Mouse (Mus musculus) limb, embryonic 15.5 days (tissue): ENCODE data around the gene Polr3gl. TPM values are rescaled to one million over a fixed set of nuclear protein-coding genes. Genes with fewer than 3 reads are reported as not detected.

ENCODE experiments used
- ATAC-seq: fragments of 200-750 bp; cut with Nextera tagmentation; 2 replicates; pipeline ENCODE4 v1.8.0; 2017; ENCODE audit warnings: low read depth, moderate TSS enrichment; ENCODE audit not compliant: insufficient number of reproducible peaks, low FRiP score, low TSS enrichment
- H3K27ac ChIP-seq: fragments of 300-500 bp; sonication (generic); 2 replicates; pipeline ENCODE4 v1.5.1; 2015; ENCODE audit warnings: moderate library complexity, mild to moderate bottlenecking, inconsistent platforms
- H3K27me3 ChIP-seq: fragments of 300-500 bp; sonication (generic); 2 replicates; pipeline ENCODE4 v1.6.1; 2015; ENCODE audit warnings: inconsistent platforms
- H3K36me3 ChIP-seq: fragments of 300-500 bp; sonication (generic); 2 replicates; pipeline ENCODE4 v1.6.1; 2015; ENCODE audit warnings: inconsistent platforms
- H3K4me1 ChIP-seq: fragments of 300-500 bp; sonication (generic); 2 replicates; pipeline ENCODE4 v1.6.1; 2015; ENCODE audit warnings: inconsistent platforms
- H3K4me2 ChIP-seq: fragments of 300-500 bp; sonication (generic); 2 replicates; pipeline ENCODE4 v1.6.1; 2015; ENCODE audit warnings: mild to moderate bottlenecking, inconsistent platforms
- H3K4me3 ChIP-seq: fragments of 300-500 bp; sonication (generic); 2 replicates; pipeline ENCODE4 v1.5.1; 2015; ENCODE audit warnings: mild to moderate bottlenecking, inconsistent platforms
- H3K9ac ChIP-seq: fragments of 300-500 bp; sonication (generic); 2 replicates; pipeline ENCODE4 v1.6.1; 2015; ENCODE audit warnings: inconsistent platforms
- H3K9me3 ChIP-seq: fragments of 300-500 bp; sonication (generic); 2 replicates; pipeline ENCODE4 v1.6.1; 2016; ENCODE audit warnings: inconsistent platforms
- WGBS: fragments of 180-500 bp; shearing (Covaris S2); methylation state at CpG from one replicate; pipeline ENCODE4 v1.1.7; 2015; 5-methylcytosine and 5-hydroxymethylcytosine counted together
- polyA plus RNA-seq: library from polyadenylated mRNA; unstranded; fragments of >200 nt; fragmentation: Nextera tagmentation; extraction: Ambion mirVana; gene quantifications from 2 replicates; pipeline ENCODE4 v1.2.1, GENCODE M21; 2015

The Polr3gl gene
- polyA plus RNA-seq, 1 experiment from 2014 or later: 38.9 TPM

DNA sequence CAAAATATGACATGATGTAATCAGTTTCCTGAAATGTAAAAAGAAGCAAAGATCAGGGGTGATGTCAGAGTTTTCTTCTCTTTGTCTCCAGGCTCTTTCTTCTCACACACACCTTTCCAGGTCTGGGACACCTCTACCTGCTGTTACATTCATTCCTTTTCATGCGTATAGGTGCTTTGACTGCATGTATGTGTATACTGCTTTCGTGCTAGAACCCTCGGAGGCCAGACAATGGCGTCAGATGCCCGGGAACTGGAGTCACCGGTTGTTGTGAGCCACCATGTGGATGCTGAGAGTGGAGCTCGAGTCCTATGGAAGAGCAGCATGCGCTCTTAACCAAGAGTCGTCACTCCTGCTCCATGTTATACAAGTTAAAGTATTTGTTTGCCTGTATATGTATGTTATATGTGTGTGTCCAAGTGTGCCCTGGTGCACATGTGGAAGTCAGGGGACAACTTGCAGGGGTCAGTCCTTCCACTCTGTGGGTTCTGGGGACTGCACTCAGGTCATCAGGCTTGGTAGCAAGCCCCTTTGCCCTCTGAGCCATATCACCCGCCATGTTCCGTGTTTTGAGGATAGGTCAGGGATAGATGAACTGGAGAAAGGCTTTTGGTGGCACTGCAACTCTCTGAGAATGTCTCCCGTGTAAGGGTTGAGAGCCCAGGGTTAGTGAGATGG is 15.3 kb downstream of the Polr3gl start:
- Histone ChIP-seq H3K4me1 (peaks cover 35% of the 10 kb centered on the region), H3K27ac (no peak overlapping the region), H3K4me3 (no peak overlapping the region), H3K36me3 (0 out of 2 replicates have a peak, but pooled peaks cover 6% of the 10 kb centered on the region), H3K27me3 (no peaks in the 10 kb centered on the region), H3K9me3 (no peaks in the 10 kb centered on the region), H3K4me2 (no peak overlapping the region), H3K9ac (no peak overlapping the region)
- WGBS: 80% methylated on average over 12 of the region's 12 CpGs
- ATAC-seq: no peak

DNA sequence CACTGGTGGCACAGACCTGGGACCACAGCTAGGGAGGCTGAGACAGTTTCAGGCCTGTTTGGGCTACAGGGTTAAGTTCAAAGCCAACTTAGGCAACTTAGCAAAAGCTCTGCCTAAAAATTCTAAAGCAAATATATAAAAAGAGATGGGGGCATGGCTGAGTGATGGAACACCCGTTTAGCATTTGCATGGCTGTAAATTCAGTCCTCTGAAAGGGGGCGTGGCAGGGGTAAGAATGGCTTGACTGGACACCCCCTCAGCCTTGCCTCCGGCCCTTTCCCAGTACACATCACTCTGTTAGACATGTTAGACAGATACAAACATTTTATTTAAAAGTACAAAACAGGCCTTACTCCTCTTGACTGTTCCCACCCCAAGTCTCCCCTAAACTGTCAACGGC is 16.4 kb downstream of the Polr3gl start:
- no peak overlapping the region for H3K4me2 ChIP-seq

DNA sequence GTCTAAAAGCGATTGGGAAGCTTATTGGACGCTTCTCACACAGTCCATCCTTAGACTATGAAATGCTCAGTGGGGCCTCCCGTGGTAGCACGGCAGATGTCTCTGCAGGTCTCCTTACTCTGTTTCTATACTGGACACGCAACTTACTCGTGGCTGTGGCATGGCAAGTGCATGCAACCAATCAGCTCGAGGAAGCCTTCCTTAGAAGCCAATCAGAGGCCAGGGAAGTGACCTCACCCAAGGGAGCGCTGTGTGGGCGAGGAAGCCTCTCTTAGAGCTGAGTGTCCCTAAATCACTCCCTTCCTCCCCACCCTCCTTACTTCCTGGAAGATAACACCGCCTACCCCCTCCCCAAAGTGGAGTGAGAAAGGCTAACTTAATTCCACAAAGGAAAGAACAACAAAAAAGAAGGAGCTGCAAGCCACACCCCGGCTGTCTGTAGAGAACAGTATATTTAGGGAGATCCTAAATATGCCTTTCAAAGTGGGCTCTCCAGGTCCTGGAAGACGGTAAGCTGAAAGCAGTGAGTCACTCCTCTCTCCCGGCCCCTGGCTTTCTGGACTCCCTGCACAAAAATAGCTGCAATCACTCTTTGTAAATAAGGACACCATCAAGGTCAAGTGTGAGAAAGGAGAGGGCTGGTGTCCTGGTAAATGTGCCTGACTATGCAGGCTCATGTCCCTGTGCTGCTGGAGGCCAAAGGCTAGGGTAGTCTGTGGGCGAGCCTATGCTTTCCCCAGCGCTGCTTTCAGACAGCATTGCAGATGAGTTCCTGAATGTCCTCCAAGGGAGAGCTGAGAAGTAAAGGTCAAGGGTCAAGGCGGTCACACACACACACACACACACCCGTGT is 17.1 kb downstream of the Polr3gl start, which contains the start of gene Gm16253:
TSS of gene Gm16253 (plus strand) at position 295 of the 852 bp plus-strand sequence.
- Histone ChIP-seq H3K9me3 (no peaks in the 10 kb centered on the region), H3K4me3 (peak within 1 kb of the TSS; percentile 19), H3K36me3 (0 out of 2 replicates have a peak, but pooled peaks cover 6% of the 10 kb centered on the region), H3K9ac (no peak within 1 kb of the TSS), H3K4me2 (peak within 1 kb of the TSS; percentile 39), H3K27me3 (no peaks in the 10 kb centered on the region), H3K27ac (peak within 1 kb of the TSS; percentile 89), H3K4me1 (peaks cover 35% of the 10 kb centered on the region)
- 23% methylated on average over 17 of the region's 17 CpGs for WGBS
- ATAC-seq: peak; percentile 83

More for the DNA sequence above, 16.4 kb downstream of the Polr3gl start:
- Histone ChIP-seq H3K9me3 (no peaks in the 10 kb centered on the region), H3K9ac (no peak overlapping the region), H3K36me3 (0 out of 2 replicates have a peak, but pooled peaks cover 6% of the 10 kb centered on the region), H3K27me3 (no peaks in the 10 kb centered on the region), H3K27ac (peak overlapping the region; percentile 89), H3K4me1 (peaks cover 35% of the 10 kb centered on the region), H3K4me3 (no peak overlapping the region; the same call in 1 of the 2 replicates)
- ATAC-seq: no peak
- 68% methylated on average over 4 of the region's 4 CpGs for WGBS

DNA sequence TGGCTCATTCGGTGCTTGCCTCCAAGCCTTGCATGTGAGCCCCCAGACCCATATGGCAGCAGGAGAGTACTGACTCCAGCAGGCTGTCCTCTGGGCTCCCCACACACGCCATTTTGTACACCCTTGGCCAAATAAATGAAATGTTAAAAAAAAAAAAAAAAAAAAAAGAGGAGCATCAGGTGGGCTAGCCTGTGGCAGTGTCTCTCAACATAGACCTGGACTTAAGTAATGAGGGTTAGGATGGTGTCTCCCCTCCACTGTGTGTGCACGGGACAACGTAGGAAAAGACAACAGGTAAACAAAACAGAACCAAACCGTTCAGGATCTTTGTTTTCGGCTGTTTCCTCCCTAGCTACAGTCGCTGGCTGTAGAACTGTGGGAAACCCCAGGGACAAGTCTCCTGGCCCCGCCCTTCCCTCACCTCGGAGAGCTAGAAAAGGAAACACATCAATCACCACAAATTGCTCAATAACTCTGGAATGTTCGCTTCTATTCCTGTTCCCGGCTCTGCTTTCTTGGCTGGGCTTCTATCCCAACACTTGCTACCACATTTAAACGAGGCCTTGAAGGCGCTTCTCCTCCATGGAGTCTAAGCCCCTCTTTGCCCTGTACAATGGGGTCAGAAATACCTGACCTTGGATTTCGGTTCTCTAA is 17.8 kb downstream of the Polr3gl start:
- Histone ChIP-seq H3K9me3 (no peaks in the 10 kb centered on the region), H3K4me3 (peak overlapping the region; percentile 19), H3K4me2 (peak overlapping the region; percentile 39), H3K4me1 (peaks cover 35% of the 10 kb centered on the region), H3K27me3 (no peaks in the 10 kb centered on the region), H3K27ac (peak overlapping the region; percentile 89), H3K9ac (no peak overlapping the region), H3K36me3 (0 out of 2 replicates have a peak, but pooled peaks cover 6% of the 10 kb centered on the region)
- ATAC-seq: peak; percentile 16; the same call in 1 of the 2 replicates
- 37% methylated on average over 14 of the region's 14 CpGs for WGBS

DNA sequence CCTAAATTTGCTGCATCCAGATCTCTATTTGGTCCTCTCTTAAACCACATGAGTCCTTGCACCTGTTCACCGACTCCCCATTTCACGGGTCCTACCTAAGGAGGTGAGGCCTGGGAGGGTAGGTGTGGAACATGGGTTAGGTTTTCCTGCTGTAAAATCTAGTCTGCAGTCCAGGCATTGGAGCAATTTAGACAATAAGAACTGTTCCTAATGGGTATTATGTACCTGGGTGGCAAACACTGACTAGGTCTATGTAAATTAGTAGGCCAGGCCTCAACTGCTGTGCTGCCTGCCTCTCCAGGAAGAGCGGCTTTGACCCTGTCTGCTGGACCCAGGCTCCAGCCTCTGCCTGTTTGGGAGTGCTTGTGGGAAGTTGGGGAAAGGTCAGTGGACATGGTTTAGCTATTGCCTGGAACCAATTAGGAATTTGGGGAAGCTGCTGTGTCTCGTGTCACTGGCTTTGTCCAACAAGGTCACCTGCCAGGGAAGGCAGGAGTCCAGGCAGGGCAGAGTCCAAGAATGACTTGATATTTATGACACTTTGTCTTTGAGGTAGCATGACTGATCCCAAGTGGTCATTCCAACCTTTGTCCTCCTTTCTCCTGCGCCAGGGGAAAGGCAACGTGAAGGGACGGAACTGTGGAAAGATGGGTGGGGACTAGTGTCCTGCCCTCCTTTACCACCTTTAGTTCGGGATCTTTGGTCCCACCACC is 18.6 kb downstream of the Polr3gl start:
- Histone ChIP-seq H3K4me1 (peaks cover 34% of the 10 kb centered on the region), H3K36me3 (0 out of 2 replicates have a peak, but pooled peaks cover 6% of the 10 kb centered on the region), H3K9me3 (no peaks in the 10 kb centered on the region), H3K27me3 (no peaks in the 10 kb centered on the region), H3K4me2 (no peak overlapping the region), H3K9ac (no peak overlapping the region), H3K27ac (peak overlapping the region; percentile 89), H3K4me3 (no peak overlapping the region)
- 86% methylated on average over 8 of the region's 8 CpGs for WGBS
- ATAC-seq: no peak

DNA sequence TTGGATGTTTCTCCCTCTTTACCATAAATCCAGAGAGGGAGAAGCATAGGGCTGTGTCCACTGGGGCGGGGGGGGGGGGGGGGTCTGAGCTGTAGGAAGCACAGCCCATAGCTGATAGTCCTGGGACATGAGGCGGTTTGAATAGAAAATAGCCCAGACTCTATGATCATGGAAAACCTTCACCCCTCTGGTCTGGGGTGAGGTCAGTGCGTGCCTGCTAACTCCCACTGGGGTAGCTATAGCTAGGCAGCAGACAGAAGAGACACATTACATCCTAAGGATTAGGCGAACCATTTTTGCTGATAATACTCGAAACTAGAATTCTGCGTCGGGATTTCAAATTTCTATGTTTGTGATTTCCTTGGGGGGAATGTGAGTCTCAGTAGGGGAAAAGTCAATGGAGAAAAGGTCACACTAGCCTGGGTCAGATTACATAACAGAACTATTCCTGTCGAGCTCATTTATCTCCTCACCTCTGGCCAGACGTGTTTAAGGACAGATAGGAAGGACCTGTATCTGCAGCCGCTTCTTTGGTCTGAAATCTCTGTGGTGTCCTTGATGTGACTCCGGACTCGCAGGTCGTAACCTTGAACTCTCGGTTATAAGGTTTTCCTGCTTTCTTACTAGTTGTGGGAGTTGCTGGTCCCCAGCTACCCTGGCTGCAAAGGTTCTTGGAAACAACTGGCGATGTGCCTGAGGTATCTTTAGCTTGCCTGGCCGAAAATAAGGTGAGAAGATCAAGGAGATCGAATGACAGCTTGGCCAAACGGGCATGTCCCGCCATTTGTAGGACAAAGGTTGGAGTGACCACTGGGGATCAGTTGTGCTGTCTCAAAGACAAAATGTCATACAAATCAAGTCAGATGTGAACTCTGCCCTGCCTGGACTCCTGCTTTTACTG is 20.1 kb downstream of the Polr3gl start:
- peaks cover 25% of the 10 kb centered on the region for H3K4me1 ChIP-seq
- H3K9me3 ChIP-seq: no peaks in the 10 kb centered on the region
- ATAC-seq: no peak
- H3K4me2 ChIP-seq: no peak overlapping the region
- no peaks in the 10 kb centered on the region for H3K27me3 ChIP-seq
- H3K9ac ChIP-seq: peak overlapping the region; percentile 1; the same call in 1 of the 2 replicates
- 75% methylated on average over 19 of the region's 19 CpGs for WGBS
- 0 out of 2 replicates have a peak, but pooled peaks cover 4% of the 10 kb centered on the region for H3K36me3 ChIP-seq
- H3K27ac ChIP-seq: no peak overlapping the region
- no peak overlapping the region for H3K4me3 ChIP-seq

DNA sequence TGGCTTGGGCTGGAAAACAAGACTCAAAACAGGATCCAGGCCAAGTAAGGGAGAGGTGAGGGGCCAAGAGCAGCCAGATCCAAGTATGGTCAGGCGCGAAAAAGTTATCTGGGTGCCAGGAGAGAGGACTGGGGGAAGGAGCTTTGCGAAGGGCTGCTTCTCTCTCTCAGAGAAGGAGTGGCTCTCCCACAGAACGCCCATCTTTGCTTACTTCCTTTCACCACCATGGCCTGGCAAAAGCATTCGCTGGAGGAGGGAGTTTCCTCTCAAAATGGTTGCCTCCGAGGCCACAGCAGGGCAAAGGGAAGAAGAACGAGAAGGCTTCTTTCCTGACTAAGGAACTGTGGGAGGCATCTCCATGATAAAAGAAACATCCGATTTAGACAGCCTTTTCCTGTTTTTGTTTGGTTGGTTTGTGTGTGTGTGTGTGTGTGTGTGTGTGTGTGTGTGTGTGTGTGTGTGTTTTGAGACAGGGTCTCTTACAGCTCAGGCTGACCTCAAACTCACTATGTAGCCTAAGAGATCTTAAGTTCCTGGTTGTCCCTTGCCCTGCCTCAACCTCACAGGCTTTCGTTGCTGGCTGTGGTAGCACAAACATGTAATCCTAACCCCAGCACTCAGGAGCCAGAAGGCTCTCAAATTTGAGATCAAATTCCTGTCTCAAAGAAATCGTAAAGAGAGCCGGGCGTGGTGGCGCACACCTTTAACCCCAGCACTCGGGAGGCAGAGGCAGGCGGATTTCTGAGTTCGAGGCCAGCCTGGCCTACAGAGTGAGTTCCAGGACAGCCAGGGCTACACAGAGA is 21.9 kb downstream of the Polr3gl start:
- Histone ChIP-seq H3K9me3 (no peaks in the 10 kb centered on the region), H3K4me2 (no peak overlapping the region), H3K4me1 (peaks cover 18% of the 10 kb centered on the region), H3K27me3 (no peaks in the 10 kb centered on the region), H3K4me3 (no peak overlapping the region), H3K27ac (no peak overlapping the region), H3K9ac (no peak overlapping the region), H3K36me3 (no peaks in the 10 kb centered on the region)
- WGBS: 76% methylated on average over 16 of the region's 16 CpGs
- ATAC-seq: no peak

DNA sequence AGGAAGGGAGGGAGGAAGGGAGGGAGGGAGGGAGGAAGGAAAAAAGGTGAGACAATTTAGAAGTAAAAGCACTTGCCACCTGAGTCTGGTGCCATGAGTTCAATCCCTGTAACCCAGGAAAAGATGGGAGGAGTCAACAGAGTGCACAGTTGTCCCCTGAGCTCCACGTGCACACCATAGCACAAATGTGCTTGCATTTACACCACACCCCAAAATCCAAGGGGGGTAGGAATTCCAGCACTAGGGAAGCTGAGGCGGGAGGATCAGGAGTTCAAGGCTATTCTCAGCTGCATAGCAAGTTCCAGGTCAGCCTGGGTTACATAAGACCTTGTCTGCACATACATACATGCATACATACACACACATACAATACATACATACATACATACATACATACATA is 22.6 kb downstream of the Polr3gl start:
- Histone ChIP-seq H3K4me1 (peaks cover 10% of the 10 kb centered on the region), H3K9me3 (no peaks in the 10 kb centered on the region), H3K36me3 (no peaks in the 10 kb centered on the region), H3K27me3 (no peaks in the 10 kb centered on the region), H3K4me2 (no peak overlapping the region), H3K4me3 (no peak overlapping the region), H3K27ac (no peak overlapping the region), H3K9ac (no peak overlapping the region)
- whole genome bisulfite sequencing: 68% methylated on average over 2 of the region's 2 CpGs
- ATAC-seq: no peak

DNA sequence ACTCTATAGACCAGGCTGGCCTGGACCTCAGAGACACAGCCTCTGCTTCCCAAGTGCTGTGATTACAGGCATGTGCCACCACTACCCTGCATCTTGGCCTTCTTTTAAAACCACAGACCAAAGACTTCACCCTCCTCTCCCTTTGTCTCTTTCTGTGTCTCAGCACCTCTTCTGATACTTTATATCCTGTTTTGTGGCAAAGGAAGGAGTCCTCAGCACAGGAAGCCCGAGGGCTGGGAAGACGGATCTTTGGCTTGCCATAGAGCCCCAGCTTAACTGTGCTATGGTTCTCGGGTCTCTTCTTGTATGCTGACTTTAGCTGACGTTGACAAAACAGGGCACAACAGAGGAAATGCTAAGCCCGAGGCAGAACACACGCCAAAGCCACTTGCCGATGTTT is 23.3 kb downstream of the Polr3gl start:
- H3K4me1 ChIP-seq: peaks cover 4% of the 10 kb centered on the region
- H3K27me3 ChIP-seq: no peaks in the 10 kb centered on the region
- WGBS: 63% methylated on average over 7 of the region's 7 CpGs
- no peak overlapping the region for H3K4me3 ChIP-seq
- H3K4me2 ChIP-seq: no peak overlapping the region
- no peak overlapping the region for H3K27ac ChIP-seq
- ATAC-seq: no peak
- no peak overlapping the region for H3K9ac ChIP-seq
- no peaks in the 10 kb centered on the region for H3K36me3 ChIP-seq
- no peaks in the 10 kb centered on the region for H3K9me3 ChIP-seq

DNA sequence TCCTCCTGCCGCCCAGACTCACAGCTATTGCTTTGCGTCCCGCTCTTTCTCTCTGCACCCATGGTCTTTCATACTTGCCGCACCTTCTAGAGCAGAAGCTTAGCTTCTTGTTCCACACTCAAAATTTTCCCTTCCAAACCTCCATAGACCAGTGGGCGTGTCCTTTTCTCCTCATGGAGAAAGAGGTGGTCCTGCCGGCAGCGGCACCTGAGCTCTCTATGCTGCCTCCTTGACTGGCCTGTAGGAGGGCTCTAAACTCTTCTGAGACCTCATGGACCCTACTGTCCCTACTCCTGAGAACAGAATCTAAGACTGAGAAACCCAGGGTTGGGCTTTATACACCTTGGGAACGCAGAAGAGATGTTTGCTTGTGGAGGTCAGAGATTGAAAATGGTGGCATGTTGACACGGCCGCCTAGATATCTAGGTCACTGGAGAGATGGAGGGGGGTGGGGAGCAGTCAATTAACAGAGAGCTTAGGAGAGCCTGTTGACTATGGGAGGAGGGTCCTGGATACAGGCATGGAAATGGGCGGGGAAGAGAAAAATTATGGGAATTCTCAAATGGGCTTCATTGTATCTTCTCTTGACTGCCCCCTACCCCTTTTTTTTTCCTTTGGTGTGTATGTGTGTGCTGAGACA is 23.9 kb downstream of the Polr3gl start:
- H3K9ac ChIP-seq: no peak overlapping the region
- ATAC-seq: no peak
- H3K27me3 ChIP-seq: no peaks in the 10 kb centered on the region
- no peak overlapping the region for H3K4me2 ChIP-seq
- H3K27ac ChIP-seq: no peak overlapping the region
- no peaks in the 10 kb centered on the region for H3K36me3 ChIP-seq
- H3K9me3 ChIP-seq: no peaks in the 10 kb centered on the region
- no peaks in the 10 kb centered on the region; the same call in 1 of the 2 replicates for H3K4me1 ChIP-seq
- 85% methylated on average over 11 of the region's 11 CpGs for WGBS
- H3K4me3 ChIP-seq: no peak overlapping the region
